Mouse (Mus musculus) adrenal gland, adult 8-10 months (tissue): ENCODE results near the gene Fnbp1l. TPM values are rescaled to one million over a fixed set of nuclear protein-coding genes. Genes with fewer than 3 reads are reported as not detected.

Experiments
- DNase-seq: peaks from one replicate; pipeline ENCODE4 v3.0.0; 2022
- total RNA-seq, 4 experiments: library from RNA; stranded (reverse); gene quantifications; 2 replicates each; pipeline ENCODE4 v1.2.4; 2022

Gene Fnbp1l
- total RNA-seq, 4 experiments from 2014 or later, result 14.5 to 32.5 (median 22.5) TPM

- no peak for DNase-seq
Observed at GRCm38 (mm10) chr3:122521294-122521693, 98.2 kb downstream of the Fnbp1l start.

GRCm38 (mm10) chr3:122520875-122521274 is 98.6 kb downstream of the Fnbp1l start:
- no peak for DNase-seq

- no peak for DNase-seq
Observed at GRCm38 (mm10) chr3:122520365-122520764, 99.2 kb downstream of the Fnbp1l start.

- no peak for DNase-seq
Observed at GRCm38 (mm10) chr3:122519082-122519481, 100.4 kb downstream of the Fnbp1l start.

- DNase-seq, result no peak
Observed at GRCm38 (mm10) chr3:122518231-122518736, 101.2 kb downstream of the Fnbp1l start.

- DNase-seq, result no peak
Observed at GRCm38 (mm10) chr3:122517726-122518125, 101.8 kb downstream of the Fnbp1l start.

- no peak for DNase-seq
Observed at GRCm38 (mm10) chr3:122516327-122516695, 103.2 kb downstream of the Fnbp1l start.

GRCm38 (mm10) chr3:122515568-122516326 is 103.8 kb downstream of the Fnbp1l start:
- no peak for DNase-seq

- DNase-seq, result no peak
Observed at GRCm38 (mm10) chr3:122512725-122513375, 106.7 kb downstream of the Fnbp1l start.

- no peak for DNase-seq
Observed at GRCm38 (mm10) chr3:122511721-122512619, 107.5 kb downstream of the Fnbp1l start.

- no peak for DNase-seq
Observed at GRCm38 (mm10) chr3:122510932-122511331, 108.6 kb downstream of the Fnbp1l start.

GRCm38 (mm10) chr3:122510240-122510750 is 109.2 kb downstream of the Fnbp1l start:
- DNase-seq, result no peak

- DNase-seq, result peak; percentile 72
Observed at GRCm38 (mm10) chr3:122509534-122510239, 109.8 kb downstream of the Fnbp1l start.

- no peak for DNase-seq
Observed at GRCm38 (mm10) chr3:122509084-122509483, 110.4 kb downstream of the Fnbp1l start.

GRCm38 (mm10) chr3:122507826-122508225 is 111.7 kb downstream of the Fnbp1l start:
- DNase-seq, result no peak

- DNase-seq, result no peak
Observed at GRCm38 (mm10) chr3:122506343-122506916, 113.1 kb downstream of the Fnbp1l start.

GRCm38 (mm10) chr3:122500929-122501328 is 118.6 kb downstream of the Fnbp1l start:
- no peak for DNase-seq

- no peak for DNase-seq
Observed at GRCm38 (mm10) chr3:122499647-122500046, 119.9 kb downstream of the Fnbp1l start.

- DNase-seq, result no peak
Observed at GRCm38 (mm10) chr3:122498528-122498927, 121.0 kb downstream of the Fnbp1l start.

GRCm38 (mm10) chr3:122497871-122498270 is 121.6 kb downstream of the Fnbp1l start:
- DNase-seq, result peak; percentile 82

GRCm38 (mm10) chr3:122494764-122495163 is 124.8 kb downstream of the Fnbp1l start:
- DNase-seq, result no peak
